Mouse (Mus musculus) frontal cortex, adult (tissue): ENCODE data around the gene Umodl1.

Experiments used
- ATAC-seq: cut with Nextera tagmentation; 2 replicates; pipeline ENCODE4 v1.9.2; 2017; ENCODE audit warnings: mild to moderate bottlenecking, moderate library complexity, mixed read lengths; ENCODE audit not compliant: low TSS enrichment

Gene Umodl1

GRCm38 (mm10) chr17:30954340-30954739, at the start of gene Umodl1:
Gene Umodl1, plus strand, starts transcription at chr17:30954640.
- no peak for ATAC-seq

GRCm38 (mm10) chr17:30907577-30907976, 46.9 kb upstream of the Umodl1 start:
- no peak for ATAC-seq

GRCm38 (mm10) chr17:30910866-30911731, 43.3 kb upstream of the Umodl1 start:
- no peak for ATAC-seq

- ATAC-seq, result no peak
These were observed 42.7 kb upstream of the Umodl1 start for GRCm38 (mm10) chr17:30911732-30912088.

GRCm38 (mm10) chr17:30912536-30912935, 41.9 kb upstream of the Umodl1 start:
- ATAC-seq, result no peak

- ATAC-seq, result no peak
These were observed 40.2 kb upstream of the Umodl1 start for GRCm38 (mm10) chr17:30914264-30914663.

GRCm38 (mm10) chr17:30923566-30923965, 30.9 kb upstream of the Umodl1 start:
- ATAC-seq, result no peak

GRCm38 (mm10) chr17:30930827-30931226, 23.6 kb upstream of the Umodl1 start:
- ATAC-seq, result no peak

GRCm38 (mm10) chr17:30932836-30933235, 21.6 kb upstream of the Umodl1 start:
- no peak for ATAC-seq

GRCm38 (mm10) chr17:30935301-30935700, 19.1 kb upstream of the Umodl1 start:
- no peak for ATAC-seq

GRCm38 (mm10) chr17:30938554-30938953, 15.9 kb upstream of the Umodl1 start:
- ATAC-seq, result no peak

GRCm38 (mm10) chr17:30948382-30948781, 6.1 kb upstream of the Umodl1 start:
- no peak for ATAC-seq

GRCm38 (mm10) chr17:30950780-30951179, 3.7 kb upstream of the Umodl1 start:
- no peak for ATAC-seq

- ATAC-seq, result no peak
These were observed 2.8 kb upstream of the Umodl1 start for GRCm38 (mm10) chr17:30951600-30951999.

- no peak for ATAC-seq
These were observed 7.6 kb downstream of the Umodl1 start for GRCm38 (mm10) chr17:30961936-30962592.

- no peak for ATAC-seq
These were observed 8.4 kb downstream of the Umodl1 start for GRCm38 (mm10) chr17:30962880-30963279.

GRCm38 (mm10) chr17:30969983-30970382, 15.5 kb downstream of the Umodl1 start:
- ATAC-seq, result no peak

- ATAC-seq, result peak; percentile 85
These were observed 17.4 kb downstream of the Umodl1 start for GRCm38 (mm10) chr17:30971877-30972276.

GRCm38 (mm10) chr17:30973332-30973731, 18.9 kb downstream of the Umodl1 start:
- ATAC-seq, result no peak

- peak; percentile 74 for ATAC-seq
These were observed 22.9 kb downstream of the Umodl1 start for GRCm38 (mm10) chr17:30977290-30977689.

- ATAC-seq, result no peak
These were observed 24.1 kb downstream of the Umodl1 start for GRCm38 (mm10) chr17:30978556-30978955.

GRCm38 (mm10) chr17:30983521-30983920, 29.1 kb downstream of the Umodl1 start:
- ATAC-seq, result no peak

GRCm38 (mm10) chr17:30990254-30990653, 35.8 kb downstream of the Umodl1 start:
- ATAC-seq, result peak; percentile 59; the same call in 1 of the 2 replicates
